Mouse (Mus musculus): ENCODE measurements around the gene Sp7. TPM values are rescaled to one million over a fixed set of nuclear protein-coding genes. Genes with fewer than 3 reads are reported as not detected.

The Sp7 gene
- polyA plus RNA-seq, 1 experiment: 4.1 TPM

DNA sequence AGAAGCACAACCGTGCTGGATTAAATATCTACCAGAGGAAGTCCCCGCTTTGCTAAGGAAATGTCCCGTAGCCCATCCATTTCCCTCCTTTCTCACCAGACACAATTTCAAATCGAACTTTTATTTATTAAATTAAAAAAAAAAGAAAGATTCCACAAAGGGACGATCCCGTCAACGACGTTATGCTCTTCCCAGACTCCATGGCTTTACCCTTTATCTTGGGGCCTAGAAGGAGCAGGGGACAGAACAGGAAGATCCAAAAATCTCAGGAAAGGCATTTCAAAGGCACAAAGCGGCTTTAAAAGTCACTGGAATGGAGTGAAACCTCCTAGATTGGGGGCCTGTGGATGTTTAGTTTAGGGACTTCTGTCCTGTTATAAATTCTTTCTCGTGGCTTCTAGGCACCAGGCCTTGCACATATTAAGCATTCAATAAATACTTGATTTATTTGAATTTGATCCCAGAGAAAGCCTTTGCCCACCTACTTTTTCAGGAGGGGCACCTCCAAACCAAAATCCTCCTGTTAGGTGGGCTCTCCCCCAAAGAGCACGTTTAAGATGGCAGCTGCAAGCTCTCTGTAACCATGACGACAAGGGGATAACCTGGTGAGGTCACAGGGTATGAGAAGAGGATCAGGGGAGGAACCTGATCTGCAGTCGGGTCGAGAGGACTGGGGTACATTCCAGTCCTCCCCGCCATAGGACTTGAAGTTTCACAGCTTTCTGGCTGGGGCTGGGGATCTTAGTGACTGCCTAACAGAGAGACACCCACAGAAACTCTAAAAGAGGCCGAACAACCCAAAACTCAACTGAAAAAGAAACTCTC, 10.3 kb downstream of the Sp7 start:
- TF ChIP-seq CTCF (IDR thresholded peaks at IDR 0.05; ENCODE audit: borderline replicate concordance, extremely low read depth, insufficient read depth, insufficient read length) (no peak), POLR2A (IDR thresholded peaks at IDR 0.05; ENCODE audit: borderline replicate concordance, extremely low read depth, insufficient read depth, insufficient read length, poor library complexity, severe bottlenecking) (no peak)
- DNase-seq (ENCODE audit: low read depth): no peak

DNA sequence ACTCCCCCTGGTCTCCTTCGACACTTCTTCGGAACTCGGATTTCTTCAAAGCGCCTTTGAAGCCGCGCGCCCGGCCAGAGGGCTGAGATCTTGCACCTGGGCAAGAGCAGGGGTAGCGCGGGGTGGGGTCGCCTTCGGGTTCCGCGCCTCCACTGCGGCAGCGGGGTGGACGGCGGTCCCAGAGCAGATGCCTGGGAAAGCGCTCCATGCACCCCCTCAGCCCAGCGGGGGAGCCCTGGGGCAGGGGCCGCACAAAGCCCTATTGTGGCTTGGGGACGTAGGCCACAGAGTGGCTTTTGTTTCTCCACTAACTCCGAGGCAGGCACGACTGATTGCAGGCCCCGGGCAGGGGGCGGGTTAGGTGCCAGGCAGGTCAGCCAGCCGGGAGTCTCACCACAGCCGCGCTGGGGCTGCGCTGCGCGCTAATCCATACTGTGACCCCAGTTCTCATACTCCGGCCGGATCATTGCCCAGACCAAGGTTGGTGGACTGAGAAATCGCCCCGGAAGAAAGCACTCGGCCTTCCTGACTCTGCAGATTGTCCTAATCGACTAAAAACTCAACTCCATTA, 11.0 kb downstream of the Sp7 start:
- DNase-seq (ENCODE audit: low read depth): peak; percentile 59
- TF ChIP-seq POLR2A (IDR thresholded peaks at IDR 0.05; ENCODE audit: borderline replicate concordance, extremely low read depth, insufficient read depth, insufficient read length, poor library complexity, severe bottlenecking): no peak
- TF ChIP-seq CTCF (IDR thresholded peaks at IDR 0.05; ENCODE audit: borderline replicate concordance, extremely low read depth, insufficient read depth, insufficient read length): no peak

DNA sequence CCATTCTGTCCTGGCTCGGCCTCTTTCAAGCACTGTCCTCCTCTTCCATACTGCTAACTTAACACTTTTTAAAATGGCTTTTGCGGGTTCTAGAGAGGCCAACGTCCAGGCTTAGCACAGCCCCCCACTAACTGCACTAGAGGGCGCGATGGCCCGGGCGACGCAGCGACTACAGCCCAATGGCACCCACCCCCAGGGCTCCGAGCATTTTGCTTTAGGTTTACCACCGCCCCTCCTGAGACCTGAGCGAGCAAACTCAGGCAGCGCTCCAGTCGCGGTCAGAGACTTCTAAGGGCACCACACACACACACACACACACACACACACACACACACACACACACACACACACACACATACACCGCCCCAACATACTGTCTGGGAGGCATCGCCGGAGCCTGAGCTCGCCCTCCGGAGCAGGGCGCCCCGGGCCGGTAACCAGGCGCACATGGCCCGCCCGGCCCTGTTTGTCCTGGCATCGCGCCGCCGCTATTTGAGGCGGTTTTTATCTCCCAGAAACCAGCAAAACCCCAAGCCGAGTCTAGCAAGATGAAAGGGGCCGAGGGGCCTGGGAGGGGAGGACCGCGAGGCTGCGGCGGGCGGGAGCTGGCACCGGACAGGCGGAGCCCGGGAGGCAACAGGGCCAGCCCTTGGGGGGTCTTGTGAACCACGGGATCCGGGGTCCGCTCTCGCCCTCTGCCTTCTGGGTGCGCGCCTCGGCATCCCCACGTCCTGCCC, 11.7 kb downstream of the Sp7 start:
- 0 out of 2 replicates have a peak, but pooled peaks have one; percentile 25 for TF ChIP-seq POLR2A (IDR thresholded peaks at IDR 0.05; ENCODE audit: borderline replicate concordance, extremely low read depth, insufficient read depth, insufficient read length, poor library complexity, severe bottlenecking)
- peak; percentile 34; the same call in 1 of the 2 replicates for TF ChIP-seq CTCF (IDR thresholded peaks at IDR 0.05; ENCODE audit: borderline replicate concordance, extremely low read depth, insufficient read depth, insufficient read length)
- DNase-seq (ENCODE audit: low read depth): peak; percentile 73

DNA sequence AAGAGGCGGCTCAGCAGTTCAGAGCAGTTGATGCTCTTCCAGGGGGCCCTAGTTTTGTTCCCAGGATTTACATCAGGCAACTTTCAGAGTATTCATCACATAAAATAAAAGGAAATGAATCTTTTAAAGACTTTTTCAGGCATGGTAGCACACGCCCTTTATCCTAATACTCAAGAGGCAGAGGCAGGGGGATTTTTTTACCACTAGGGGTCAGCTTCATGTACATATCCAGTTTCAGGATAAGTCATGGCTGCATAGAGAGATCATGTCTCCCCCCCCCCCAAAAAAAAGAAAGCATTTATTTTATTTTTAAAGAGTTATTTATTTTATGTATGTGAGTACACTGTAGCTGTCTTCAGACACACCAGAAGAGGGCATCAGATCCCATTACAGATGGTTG, 13.0 kb downstream of the Sp7 start:
- TF ChIP-seq CTCF (IDR thresholded peaks at IDR 0.05; ENCODE audit: borderline replicate concordance, extremely low read depth, insufficient read depth, insufficient read length): no peak
- TF ChIP-seq POLR2A (IDR thresholded peaks at IDR 0.05; ENCODE audit: borderline replicate concordance, extremely low read depth, insufficient read depth, insufficient read length, poor library complexity, severe bottlenecking): no peak
- DNase-seq (ENCODE audit: low read depth): no peak

DNA sequence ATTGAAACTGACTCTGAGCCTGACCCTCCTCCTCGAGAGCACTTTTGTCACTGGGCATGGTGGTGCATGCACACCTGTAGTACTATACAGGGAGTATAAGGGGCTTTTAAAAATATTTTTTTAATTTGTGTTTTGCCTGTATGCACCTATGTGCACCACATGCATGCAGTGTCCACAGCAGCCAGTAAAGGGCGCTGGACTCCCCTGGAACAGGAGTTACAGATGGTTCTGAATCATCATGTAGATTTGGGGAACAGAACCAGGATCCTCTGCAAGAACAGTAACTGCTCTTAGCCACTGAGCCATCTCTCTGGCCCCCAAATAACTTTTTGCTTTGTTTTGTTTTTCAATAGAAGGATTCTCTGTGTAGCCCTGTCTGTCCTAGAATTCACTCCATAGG, 14.8 kb downstream of the Sp7 start:
- TF ChIP-seq CTCF (IDR thresholded peaks at IDR 0.05; ENCODE audit: borderline replicate concordance, extremely low read depth, insufficient read depth, insufficient read length) (no peak), POLR2A (IDR thresholded peaks at IDR 0.05; ENCODE audit: borderline replicate concordance, extremely low read depth, insufficient read depth, insufficient read length, poor library complexity, severe bottlenecking) (no peak)
- no peak for DNase-seq (ENCODE audit: low read depth)

DNA sequence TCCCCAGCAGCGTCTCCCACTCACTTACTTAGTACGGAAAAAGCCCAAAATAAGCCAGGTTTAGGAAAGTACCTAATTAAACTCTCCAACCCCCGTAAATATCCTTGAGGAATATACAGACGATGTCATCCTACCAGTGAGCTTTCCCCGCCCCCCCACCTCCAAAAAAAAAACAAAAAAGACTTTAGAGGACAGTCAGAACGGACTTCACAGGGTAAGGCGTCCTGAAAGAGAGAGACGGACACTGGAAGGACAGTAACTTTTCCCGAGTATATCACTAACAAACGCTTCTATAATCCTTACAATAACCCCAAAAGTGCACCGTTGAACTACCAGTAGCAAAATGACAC, 16.1 kb downstream of the Sp7 start:
- DNase-seq (ENCODE audit: low read depth): no peak
- TF ChIP-seq CTCF (IDR thresholded peaks at IDR 0.05; ENCODE audit: borderline replicate concordance, extremely low read depth, insufficient read depth, insufficient read length) (no peak), POLR2A (IDR thresholded peaks at IDR 0.05; ENCODE audit: borderline replicate concordance, extremely low read depth, insufficient read depth, insufficient read length, poor library complexity, severe bottlenecking) (no peak)

DNA sequence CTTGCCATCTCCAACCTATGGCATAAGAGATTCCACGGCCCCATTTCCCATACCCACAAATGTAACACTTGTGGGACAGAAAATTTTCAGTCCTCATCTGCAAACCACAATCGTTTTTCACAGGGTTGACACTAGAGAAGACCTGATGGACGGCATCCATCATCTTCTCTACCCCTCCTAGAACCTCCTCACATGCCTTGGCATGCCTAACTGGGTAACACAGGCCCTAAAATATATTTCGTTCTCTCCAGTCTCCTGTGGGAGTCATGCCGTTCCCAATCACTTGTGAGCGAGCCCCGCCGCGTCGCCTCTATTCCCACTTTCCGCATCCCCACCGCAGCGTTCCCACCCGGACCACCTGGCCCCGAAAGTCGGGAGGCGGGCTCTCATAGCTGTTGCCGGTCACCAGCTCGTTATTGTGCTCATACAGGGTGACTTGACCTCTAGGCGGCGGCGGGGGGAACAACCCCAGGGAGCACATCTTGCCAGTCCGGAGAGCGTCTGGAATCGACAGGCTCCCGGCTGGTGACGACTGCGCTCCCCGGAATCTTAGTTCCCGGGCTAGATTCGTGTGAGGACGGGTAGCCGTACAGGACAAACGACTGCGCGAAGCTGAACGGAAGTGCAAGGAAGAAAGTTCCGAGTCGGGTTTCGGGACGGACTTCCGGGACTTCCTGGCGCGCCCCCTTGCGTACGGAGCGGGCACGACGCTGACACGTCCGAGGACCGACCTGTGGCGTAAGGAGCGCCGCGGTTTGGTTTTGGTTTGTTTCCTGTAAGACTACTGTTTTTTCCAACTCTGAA, 16.6 kb downstream of the Sp7 start, which contains the start of gene Aaas:
Gene Aaas, minus strand, starts transcription at position 634 of the 804 bp plus-strand sequence.
- DNase-seq (ENCODE audit: low read depth): peak; percentile 98
- peak; percentile 91 for TF ChIP-seq CTCF (IDR thresholded peaks at IDR 0.05; ENCODE audit: borderline replicate concordance, extremely low read depth, insufficient read depth, insufficient read length)
- no peak for TF ChIP-seq POLR2A (IDR thresholded peaks at IDR 0.05; ENCODE audit: borderline replicate concordance, extremely low read depth, insufficient read depth, insufficient read length, poor library complexity, severe bottlenecking)

DNA sequence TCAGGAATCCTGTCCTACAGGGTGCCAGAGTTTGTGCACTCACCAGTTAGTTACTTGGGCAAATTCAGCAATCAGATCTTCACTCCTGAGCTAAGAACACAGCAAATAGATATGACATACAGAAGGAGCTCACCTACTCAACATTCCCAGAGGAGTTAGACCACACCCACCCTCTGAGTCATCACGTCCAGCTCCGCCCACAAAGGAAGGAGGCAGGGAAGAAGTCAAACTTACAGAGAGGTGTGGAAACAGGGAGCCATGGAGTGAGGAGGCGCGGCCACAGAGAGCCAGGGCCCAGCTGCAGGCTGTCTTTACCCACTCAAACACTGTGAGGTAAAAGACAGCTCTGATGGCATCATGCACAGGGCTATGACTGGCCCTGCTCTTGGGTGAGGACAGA, 20.5 kb downstream of the Sp7 start:
- DNase-seq (ENCODE audit: low read depth): no peak
- no peak for TF ChIP-seq POLR2A (IDR thresholded peaks at IDR 0.05; ENCODE audit: borderline replicate concordance, extremely low read depth, insufficient read depth, insufficient read length, poor library complexity, severe bottlenecking)
- TF ChIP-seq CTCF (IDR thresholded peaks at IDR 0.05; ENCODE audit: borderline replicate concordance, extremely low read depth, insufficient read depth, insufficient read length): no peak

DNA sequence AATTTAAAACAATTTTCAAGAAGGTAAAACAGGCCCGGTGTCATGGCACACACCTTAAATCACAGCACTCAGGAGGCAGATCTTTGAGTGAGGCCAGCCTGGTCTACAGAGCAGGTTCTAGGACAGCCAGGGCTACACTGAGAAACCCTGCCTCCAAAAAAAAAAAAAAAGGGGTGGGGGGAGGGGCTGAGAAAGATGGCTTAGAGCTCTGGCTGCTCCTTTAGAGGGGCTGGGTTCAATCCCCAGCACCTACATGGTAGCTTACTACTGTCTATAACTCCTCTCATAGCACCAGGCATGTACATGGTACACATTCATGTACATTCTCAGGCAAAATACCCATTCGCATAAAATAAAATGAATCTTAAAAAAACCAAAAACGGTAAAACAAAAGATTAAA, 22.5 kb downstream of the Sp7 start:
- TF ChIP-seq POLR2A (IDR thresholded peaks at IDR 0.05; ENCODE audit: borderline replicate concordance, extremely low read depth, insufficient read depth, insufficient read length, poor library complexity, severe bottlenecking): no peak
- no peak for TF ChIP-seq CTCF (IDR thresholded peaks at IDR 0.05; ENCODE audit: borderline replicate concordance, extremely low read depth, insufficient read depth, insufficient read length)
- DNase-seq (ENCODE audit: low read depth): no peak

DNA sequence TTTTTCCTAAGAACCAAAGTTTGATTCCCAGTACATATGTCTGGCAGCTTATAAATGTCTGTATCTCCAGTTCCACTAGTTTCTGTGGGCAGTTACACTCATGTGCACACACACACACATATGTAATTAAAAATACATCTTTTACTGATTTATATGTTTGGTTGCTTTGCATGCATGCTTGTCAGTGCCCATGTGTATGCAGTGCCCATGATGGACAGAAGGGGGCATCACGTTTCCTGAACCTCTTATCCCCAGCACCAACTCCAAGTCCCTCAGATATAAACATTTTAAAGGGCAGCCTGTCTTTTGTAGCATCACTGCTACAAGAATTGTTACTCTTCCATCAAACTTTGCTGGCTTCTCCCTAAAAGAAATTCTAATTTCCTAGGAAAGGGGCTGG, 25.4 kb downstream of the Sp7 start:
- peak; percentile 63 for DNase-seq (ENCODE audit: low read depth)
- TF ChIP-seq POLR2A (IDR thresholded peaks at IDR 0.05; ENCODE audit: borderline replicate concordance, extremely low read depth, insufficient read depth, insufficient read length, poor library complexity, severe bottlenecking) (no peak), CTCF (IDR thresholded peaks at IDR 0.05; ENCODE audit: borderline replicate concordance, extremely low read depth, insufficient read depth, insufficient read length) (peak; percentile 63; the same call in 1 of the 2 replicates)

All from brain, embryonic 14.5 days (tissue).